Mouse (Mus musculus) neural tube, embryonic 13.5 days (tissue): ENCODE measurements around the gene Napepld. TPM values are rescaled to one million over a fixed set of nuclear protein-coding genes. Genes with fewer than 3 reads are reported as not detected.

Source experiments
- ATAC-seq: fragments of 200-750 bp; cut with Nextera tagmentation; 2 replicates; pipeline ENCODE4 v1.8.0; 2017; ENCODE audit warnings: low read depth, mild to moderate bottlenecking, moderate TSS enrichment, moderate library complexity
- H3K27ac ChIP-seq: fragments of 300-500 bp; sonication (generic); replicated peaks from 2 replicates; pipeline ENCODE4 v1.5.1; 2015; ENCODE audit warnings: moderate library complexity, mild to moderate bottlenecking, inconsistent platforms
- H3K27me3 ChIP-seq: fragments of 300-500 bp; sonication (generic); 2 replicates; pipeline ENCODE4 v1.6.1; 2015; ENCODE audit warnings: mild to moderate bottlenecking, inconsistent platforms
- H3K36me3 ChIP-seq: fragments of 300-500 bp; sonication (generic); 2 replicates; pipeline ENCODE4 v1.6.1; 2015; ENCODE audit warnings: mild to moderate bottlenecking, inconsistent platforms
- H3K4me1 ChIP-seq: fragments of 300-500 bp; sonication (generic); replicated peaks from 2 replicates; pipeline ENCODE4 v1.6.1; 2015; ENCODE audit warnings: inconsistent platforms
- H3K4me2 ChIP-seq: fragments of 300-500 bp; sonication (generic); 2 replicates; pipeline ENCODE4 v1.6.1; 2015; ENCODE audit warnings: inconsistent platforms, mild to moderate bottlenecking, moderate library complexity
- H3K4me3 ChIP-seq: fragments of 300-500 bp; sonication (generic); 2 replicates; pipeline ENCODE4 v1.5.1; 2015; ENCODE audit warnings: mild to moderate bottlenecking, inconsistent platforms
- H3K9ac ChIP-seq: fragments of 300-500 bp; sonication (generic); 2 replicates; pipeline ENCODE4 v1.6.1; 2015; ENCODE audit warnings: moderate library complexity, mild to moderate bottlenecking, inconsistent platforms
- H3K9me3 ChIP-seq: fragments of 300-500 bp; sonication (generic); 2 replicates; pipeline ENCODE4 v1.6.1; 2016; ENCODE audit warnings: inconsistent platforms
- WGBS: fragments of 180-500 bp; shearing (Covaris S2); methylation state at CpG from one replicate; pipeline ENCODE4 v1.1.7; 2015; 5-methylcytosine and 5-hydroxymethylcytosine counted together
- polyA plus RNA-seq: library from polyadenylated mRNA; unstranded; fragments of >200 nt; fragmentation: Nextera tagmentation; extraction: Ambion mirVana; gene quantifications from 2 replicates; pipeline ENCODE4 v1.2.1, GENCODE M21; 2015

The Napepld gene
- 2.0 and 2.5 TPM in 2 replicates for polyA plus RNA-seq

- Histone ChIP-seq H3K9ac (peak within 1 kb of the TSS; percentile 90), H3K27ac (peak within 1 kb of the TSS; percentile 97), H3K4me1 (peaks cover 7% of the 10 kb centered on the region), H3K9me3 (no peaks in the 10 kb centered on the region), H3K4me3 (peak within 1 kb of the TSS; percentile 65), H3K36me3 (no peaks in the 10 kb centered on the region), H3K4me2 (peak within 1 kb of the TSS; percentile 77), H3K27me3 (no peaks in the 10 kb centered on the region)
- WGBS: under 1% methylated on average over 40 of the region's 59 CpGs
- peak; percentile 99 for ATAC-seq
These were observed at the start of gene Napepld for GRCm38 (mm10) chr5:21701351-21702008. Gene Napepld, minus strand, starts transcription at chr5:21701396.

- WGBS: 94% methylated on average over 8 of the region's 8 CpGs
These were observed 44.8 kb upstream of the Napepld start for GRCm38 (mm10) chr5:21745966-21746365.

GRCm38 (mm10) chr5:21744651-21745050 lies 43.5 kb upstream of the Napepld start:
- no peak overlapping the region for H3K4me2 ChIP-seq
- H3K4me1 ChIP-seq: no peaks in the 10 kb centered on the region
- H3K27me3 ChIP-seq: no peaks in the 10 kb centered on the region
- no peak for ATAC-seq
- no peak overlapping the region for H3K27ac ChIP-seq
- H3K9ac ChIP-seq: no peak overlapping the region
- no peaks in the 10 kb centered on the region for H3K9me3 ChIP-seq
- peaks cover 98% of the 10 kb centered on the region for H3K36me3 ChIP-seq
- no peak overlapping the region for H3K4me3 ChIP-seq

More at GRCm38 (mm10) chr5:21745966-21746365, 44.8 kb upstream of the Napepld start:
- no peak for ATAC-seq
- H3K27ac ChIP-seq: no peak overlapping the region
- peaks cover 100% of the 10 kb centered on the region for H3K36me3 ChIP-seq
- H3K27me3 ChIP-seq: no peaks in the 10 kb centered on the region
- H3K9me3 ChIP-seq: no peaks in the 10 kb centered on the region
- H3K4me2 ChIP-seq: no peak overlapping the region
- H3K9ac ChIP-seq: no peak overlapping the region
- no peak overlapping the region for H3K4me3 ChIP-seq
- no peaks in the 10 kb centered on the region for H3K4me1 ChIP-seq

- no peaks in the 10 kb centered on the region for H3K9me3 ChIP-seq
- no peak overlapping the region for H3K4me3 ChIP-seq
- no peak overlapping the region for H3K4me2 ChIP-seq
- ATAC-seq: no peak
- H3K9ac ChIP-seq: no peak overlapping the region
- H3K27ac ChIP-seq: no peak overlapping the region
- H3K4me1 ChIP-seq: peaks cover 2% of the 10 kb centered on the region
- WGBS: 95% methylated on average over 10 of the region's 10 CpGs
- peaks cover 98% of the 10 kb centered on the region for H3K36me3 ChIP-seq
- no peaks in the 10 kb centered on the region for H3K27me3 ChIP-seq
These were observed 42.4 kb upstream of the Napepld start for GRCm38 (mm10) chr5:21743606-21744005.

GRCm38 (mm10) chr5:21739881-21740280 lies 38.7 kb upstream of the Napepld start:
- Histone ChIP-seq H3K36me3 (peaks cover 62% of the 10 kb centered on the region), H3K4me1 (peaks cover 14% of the 10 kb centered on the region), H3K9me3 (no peaks in the 10 kb centered on the region), H3K9ac (no peak overlapping the region), H3K4me2 (no peak overlapping the region), H3K4me3 (no peak overlapping the region), H3K27ac (no peak overlapping the region), H3K27me3 (no peaks in the 10 kb centered on the region)
- 95% methylated on average over 13 of the region's 13 CpGs for WGBS
- no peak for ATAC-seq

- ATAC-seq: no peak
- H3K4me1 ChIP-seq: peaks cover 18% of the 10 kb centered on the region
- 92% methylated on average over 11 of the region's 11 CpGs for WGBS
- H3K4me2 ChIP-seq: no peak overlapping the region
- no peaks in the 10 kb centered on the region for H3K27me3 ChIP-seq
- H3K27ac ChIP-seq: no peak overlapping the region
- H3K4me3 ChIP-seq: no peak overlapping the region
- H3K36me3 ChIP-seq: peaks cover 55% of the 10 kb centered on the region
- H3K9me3 ChIP-seq: no peaks in the 10 kb centered on the region
- H3K9ac ChIP-seq: no peak overlapping the region
These were observed 37.9 kb upstream of the Napepld start for GRCm38 (mm10) chr5:21739120-21739519.

GRCm38 (mm10) chr5:21737620-21738019 lies 36.4 kb upstream of the Napepld start:
- WGBS: 32% methylated on average over 10 of the region's 10 CpGs
- no peak for ATAC-seq
- H3K27ac ChIP-seq: peak overlapping the region; percentile 89; the same call in 1 of the 2 replicates

GRCm38 (mm10) chr5:21736956-21737585 lies 35.9 kb upstream of the Napepld start, which contains the start of gene Pmpcb:
Gene Pmpcb, plus strand, starts transcription at chr5:21737141.
- H3K4me1 ChIP-seq: peaks cover 38% of the 10 kb centered on the region
- WGBS: under 1% methylated on average over 42 of the region's 42 CpGs
- H3K9ac ChIP-seq: peak within 1 kb of the TSS; percentile 86
- peak within 1 kb of the TSS; percentile 89 for H3K27ac ChIP-seq
- no peaks in the 10 kb centered on the region for H3K27me3 ChIP-seq
- peak within 1 kb of the TSS; percentile 92 for H3K4me2 ChIP-seq
- peak within 1 kb of the TSS; percentile 76 for H3K4me3 ChIP-seq
- ATAC-seq: peak; percentile 57
- no peaks in the 10 kb centered on the region for H3K9me3 ChIP-seq
- peaks cover 34% of the 10 kb centered on the region for H3K36me3 ChIP-seq

More at GRCm38 (mm10) chr5:21737620-21738019, 36.4 kb upstream of the Napepld start:
- Histone ChIP-seq H3K27me3 (no peaks in the 10 kb centered on the region), H3K4me2 (peak overlapping the region; percentile 92), H3K36me3 (peaks cover 40% of the 10 kb centered on the region), H3K9ac (peak overlapping the region; percentile 86), H3K9me3 (no peaks in the 10 kb centered on the region), H3K4me3 (peak overlapping the region; percentile 76), H3K4me1 (peaks cover 33% of the 10 kb centered on the region)

- no peak overlapping the region for H3K4me2 ChIP-seq
- no peak overlapping the region for H3K9ac ChIP-seq
- WGBS: 85% methylated on average over 11 of the region's 11 CpGs
- no peaks in the 10 kb centered on the region for H3K27me3 ChIP-seq
- peaks cover 24% of the 10 kb centered on the region for H3K36me3 ChIP-seq
- H3K9me3 ChIP-seq: no peaks in the 10 kb centered on the region
- H3K27ac ChIP-seq: no peak overlapping the region
- no peak overlapping the region for H3K4me3 ChIP-seq
- peaks cover 43% of the 10 kb centered on the region for H3K4me1 ChIP-seq
- no peak for ATAC-seq
These were observed 34.9 kb upstream of the Napepld start for GRCm38 (mm10) chr5:21736046-21736445.

- no peaks in the 10 kb centered on the region for H3K27me3 ChIP-seq
- no peak for ATAC-seq
- H3K9ac ChIP-seq: no peak overlapping the region
- 28% methylated on average over 10 of the region's 10 CpGs for WGBS
- peaks cover 22% of the 10 kb centered on the region for H3K36me3 ChIP-seq
- no peak overlapping the region for H3K27ac ChIP-seq
- peaks cover 43% of the 10 kb centered on the region for H3K4me1 ChIP-seq
- H3K4me3 ChIP-seq: no peak overlapping the region
- H3K4me2 ChIP-seq: peak overlapping the region; percentile 26
- no peaks in the 10 kb centered on the region for H3K9me3 ChIP-seq
These were observed 34.4 kb upstream of the Napepld start for GRCm38 (mm10) chr5:21735584-21735983.

- Histone ChIP-seq H3K9me3 (no peaks in the 10 kb centered on the region), H3K36me3 (peaks cover 17% of the 10 kb centered on the region), H3K4me2 (peak overlapping the region; percentile 26), H3K4me3 (no peak overlapping the region), H3K4me1 (peaks cover 43% of the 10 kb centered on the region), H3K27ac (no peak overlapping the region), H3K9ac (no peak overlapping the region), H3K27me3 (no peaks in the 10 kb centered on the region)
- no peak for ATAC-seq
- WGBS: 84% methylated on average over 20 of the region's 20 CpGs
These were observed 33.9 kb upstream of the Napepld start for GRCm38 (mm10) chr5:21735100-21735499.

- H3K9me3 ChIP-seq: no peaks in the 10 kb centered on the region
- H3K4me3 ChIP-seq: no peak overlapping the region
- H3K9ac ChIP-seq: peak overlapping the region; percentile 45; the same call in 1 of the 2 replicates
- peak overlapping the region; percentile 93 for H3K27ac ChIP-seq
- 9% methylated on average over 8 of the region's 8 CpGs for WGBS
- peaks cover 35% of the 10 kb centered on the region for H3K4me1 ChIP-seq
- peak; percentile 87 for ATAC-seq
- no peaks in the 10 kb centered on the region for H3K27me3 ChIP-seq
- H3K4me2 ChIP-seq: peak overlapping the region; percentile 24; the same call in 1 of the 2 replicates
- H3K36me3 ChIP-seq: no peaks in the 10 kb centered on the region
These were observed 31.7 kb upstream of the Napepld start for GRCm38 (mm10) chr5:21732930-21733329.
